Mouse (Mus musculus) embryo, embryonic 10.5 days (tissue): Measurements from ENCODE around the gene Iqsec1.
A peak's percentile ranks its signal among the peaks of the same experiment; 100 is the strongest.

ENCODE experiments used
- DNase-seq: peaks from one replicate; pipeline ENCODE4 v3.0.0-alpha.2; 2015; ENCODE audit warnings: low spot score

Gene Iqsec1

GRCm38 (mm10) chr6:90725526-90725925, 263.0 kb downstream of the Iqsec1 start:
- DNase-seq: peak; percentile 31

- DNase-seq: no peak
Observed at GRCm38 (mm10) chr6:90722993-90723392, 265.5 kb downstream of the Iqsec1 start.

GRCm38 (mm10) chr6:90720996-90721746, 267.3 kb downstream of the Iqsec1 start:
- DNase-seq: no peak

- no peak for DNase-seq
Observed at GRCm38 (mm10) chr6:90720201-90720600, 268.3 kb downstream of the Iqsec1 start.

DNA sequence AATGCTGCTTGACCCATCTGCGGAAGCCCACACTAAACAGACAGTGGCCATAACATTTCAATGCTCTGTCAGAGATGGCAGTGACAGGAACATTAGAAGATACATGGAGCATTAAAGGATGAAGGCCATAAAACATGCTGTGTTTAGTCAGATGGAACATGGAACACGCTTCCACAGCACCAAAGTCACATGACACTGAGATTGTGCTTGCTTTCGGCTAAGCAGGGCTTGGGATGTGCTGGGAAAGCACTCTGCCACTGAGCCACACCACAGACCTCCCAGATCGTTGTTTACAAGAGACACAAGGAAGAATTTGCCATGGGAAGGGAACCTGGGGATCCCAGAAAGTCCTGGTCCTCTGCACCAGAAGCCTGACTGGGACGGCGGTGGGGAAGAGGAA, 269.1 kb downstream of the Iqsec1 start:
- no peak for DNase-seq

- DNase-seq: no peak
Observed at GRCm38 (mm10) chr6:90718477-90718876, 270.0 kb downstream of the Iqsec1 start.

DNA sequence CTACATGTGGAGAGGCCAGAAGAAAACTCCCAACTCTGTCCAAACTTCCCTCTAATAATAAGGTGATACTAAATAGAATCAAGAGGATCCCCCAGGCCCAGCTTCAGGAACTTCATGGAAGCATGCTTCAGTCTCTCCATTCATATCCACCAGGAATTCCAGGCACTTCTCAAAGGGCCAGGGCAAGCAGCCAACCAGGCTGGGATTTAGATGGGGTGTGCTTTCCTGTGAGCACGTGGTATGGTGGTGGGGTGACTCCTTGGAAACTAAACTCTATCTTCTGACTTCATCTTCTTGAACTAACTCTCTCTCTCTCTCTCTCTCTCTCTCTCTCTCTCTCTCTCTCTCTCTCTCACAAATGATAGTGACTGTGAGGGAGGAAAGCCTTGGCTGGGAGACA, 270.8 kb downstream of the Iqsec1 start:
- DNase-seq: no peak

- no peak for DNase-seq
Observed at GRCm38 (mm10) chr6:90716853-90717252, 271.6 kb downstream of the Iqsec1 start.

GRCm38 (mm10) chr6:90716066-90716704, 272.3 kb downstream of the Iqsec1 start:
- peak; percentile 92 for DNase-seq

DNA sequence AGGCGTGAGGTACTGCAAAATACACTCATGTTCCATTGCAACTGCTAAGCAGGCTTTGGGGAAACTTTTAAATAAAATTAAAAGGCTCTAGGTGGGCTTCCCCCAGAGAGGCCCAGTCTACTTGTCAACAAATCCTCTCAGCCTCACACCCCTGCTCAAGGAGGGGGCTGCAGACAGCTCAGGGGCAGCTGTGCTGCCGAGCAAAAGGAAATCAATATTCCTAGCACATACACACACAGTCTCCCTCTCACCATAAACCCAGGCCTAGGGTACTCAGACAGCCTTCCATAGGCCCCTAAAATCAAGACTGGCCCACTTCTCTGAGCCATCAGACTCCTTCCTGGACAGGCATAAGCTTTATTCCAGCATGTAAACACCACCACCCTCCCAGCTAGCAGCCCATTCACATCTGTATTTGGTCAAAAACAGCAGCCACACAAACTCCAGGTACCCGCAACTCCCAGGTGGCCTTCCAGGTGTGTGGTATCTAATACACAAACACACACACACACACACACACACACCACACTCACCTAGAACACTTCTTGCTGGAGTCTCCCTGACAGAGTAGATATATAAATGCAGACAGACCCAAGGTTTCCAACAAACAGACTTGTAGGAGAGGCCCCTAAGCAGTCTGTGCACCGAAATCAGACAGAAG, 273.1 kb downstream of the Iqsec1 start:
- DNase-seq: no peak

GRCm38 (mm10) chr6:90713650-90714049, 274.8 kb downstream of the Iqsec1 start:
- no peak for DNase-seq

GRCm38 (mm10) chr6:90712486-90713480, 275.7 kb downstream of the Iqsec1 start:
- DNase-seq: no peak

DNA sequence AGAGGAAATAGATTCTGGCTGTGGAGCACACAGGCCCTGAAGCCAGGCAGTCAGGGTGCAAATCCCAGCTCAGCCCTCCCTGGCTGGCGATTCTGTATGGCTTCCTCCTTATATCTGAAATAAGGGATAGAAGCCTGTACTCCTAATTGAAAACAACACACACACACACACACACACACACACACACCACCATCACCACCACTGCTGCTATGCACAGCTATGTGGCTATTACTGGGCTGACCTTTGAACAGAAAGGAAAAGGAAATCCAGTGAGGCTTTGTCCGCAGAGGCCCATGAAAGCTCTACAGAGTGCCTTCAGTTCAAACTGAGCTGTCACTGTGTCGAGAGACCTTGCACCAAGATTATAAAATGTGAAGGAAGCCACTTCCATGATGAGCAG, 276.4 kb downstream of the Iqsec1 start:
- DNase-seq: no peak

- DNase-seq: peak; percentile 42
Observed at GRCm38 (mm10) chr6:90711476-90712035, 276.9 kb downstream of the Iqsec1 start.

GRCm38 (mm10) chr6:90710778-90711177, 277.7 kb downstream of the Iqsec1 start:
- no peak for DNase-seq

DNA sequence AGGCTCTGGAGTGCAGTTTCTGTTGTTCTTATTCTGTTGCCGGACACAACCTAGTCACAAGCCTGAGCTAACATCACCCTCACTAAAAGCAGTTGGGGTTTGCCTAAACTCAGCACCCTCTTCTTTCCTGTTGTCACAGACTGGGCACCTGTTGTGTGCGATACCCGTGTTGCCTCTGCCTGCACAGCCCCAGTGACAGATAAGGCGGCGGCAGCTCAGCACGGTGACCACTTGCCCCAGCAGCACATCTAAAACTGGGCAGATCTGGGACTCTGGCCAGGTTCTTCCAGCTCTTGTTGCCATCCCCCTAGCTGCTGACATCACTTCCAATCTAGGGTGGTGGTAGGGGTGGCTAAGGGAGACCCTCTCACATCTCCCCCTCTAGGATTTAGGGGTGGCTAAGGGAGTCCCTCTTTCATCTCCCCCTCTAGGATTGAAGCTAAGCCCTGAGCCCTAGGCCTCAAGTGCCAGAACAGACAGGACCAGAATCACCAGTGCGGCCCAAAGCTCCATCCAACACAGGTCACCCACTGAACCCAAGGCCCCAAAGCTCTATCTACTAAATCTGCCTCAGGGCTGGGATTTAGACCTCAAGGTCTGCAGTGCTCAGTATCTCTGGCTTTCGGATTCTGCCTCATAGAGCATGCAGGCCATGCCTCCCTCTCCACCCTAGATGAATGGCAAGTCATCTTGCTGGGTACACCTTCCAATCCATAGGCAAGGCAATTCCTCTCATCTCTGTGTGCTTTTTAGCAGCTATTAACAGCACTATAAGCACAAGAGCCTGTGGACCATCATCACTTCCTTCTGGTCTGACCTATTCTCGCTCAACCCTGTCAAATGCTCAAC, 278.3 kb downstream of the Iqsec1 start:
- no peak for DNase-seq

DNA sequence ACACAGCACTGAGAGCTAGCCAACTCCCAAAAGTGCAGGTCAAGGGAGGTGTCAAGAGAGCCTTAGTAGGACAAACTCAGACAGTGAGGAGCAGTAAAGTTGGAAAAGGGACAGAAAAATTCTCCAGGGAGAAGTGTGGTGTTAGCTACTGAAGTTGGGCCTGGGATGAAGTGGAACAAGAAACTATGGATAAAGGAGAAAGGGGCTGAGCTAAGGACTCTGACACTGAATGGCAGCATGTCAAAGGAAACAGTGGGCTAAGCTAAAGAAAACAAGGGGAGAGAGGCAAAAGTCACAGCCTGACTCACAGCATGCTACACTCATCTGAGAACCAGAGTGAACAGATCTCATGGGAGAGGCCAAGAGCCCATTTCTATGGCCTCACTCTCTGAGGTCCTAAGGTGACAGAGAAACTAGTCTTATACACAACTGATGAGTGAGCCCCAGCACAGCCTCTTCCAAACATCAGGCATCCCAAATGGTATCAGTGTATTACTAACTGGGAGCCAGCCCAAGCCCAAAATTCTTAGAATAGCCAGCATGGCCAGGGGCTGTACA, 280.3 kb downstream of the Iqsec1 start:
- DNase-seq: no peak

DNA sequence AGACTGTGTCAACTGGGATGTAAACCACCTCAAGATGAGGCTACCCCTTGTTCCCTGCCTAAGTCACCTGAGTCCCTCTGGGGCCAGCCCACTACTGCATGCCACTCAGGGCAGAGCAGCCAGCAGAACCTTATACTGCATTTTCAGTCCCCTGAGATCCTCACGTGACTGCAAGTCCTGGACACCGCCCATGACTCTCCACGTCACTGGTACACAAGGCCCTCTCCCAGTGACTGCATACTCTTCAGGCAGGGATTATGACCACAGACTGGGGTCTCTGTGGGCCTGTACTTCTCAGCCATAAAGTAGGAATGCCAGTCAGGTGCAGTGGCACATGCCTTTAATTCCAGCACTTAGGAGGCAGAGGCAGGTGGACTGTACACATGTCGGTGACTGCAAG, 281.3 kb downstream of the Iqsec1 start:
- no peak for DNase-seq

GRCm38 (mm10) chr6:90706490-90706889, 282.0 kb downstream of the Iqsec1 start:
- no peak for DNase-seq

DNA sequence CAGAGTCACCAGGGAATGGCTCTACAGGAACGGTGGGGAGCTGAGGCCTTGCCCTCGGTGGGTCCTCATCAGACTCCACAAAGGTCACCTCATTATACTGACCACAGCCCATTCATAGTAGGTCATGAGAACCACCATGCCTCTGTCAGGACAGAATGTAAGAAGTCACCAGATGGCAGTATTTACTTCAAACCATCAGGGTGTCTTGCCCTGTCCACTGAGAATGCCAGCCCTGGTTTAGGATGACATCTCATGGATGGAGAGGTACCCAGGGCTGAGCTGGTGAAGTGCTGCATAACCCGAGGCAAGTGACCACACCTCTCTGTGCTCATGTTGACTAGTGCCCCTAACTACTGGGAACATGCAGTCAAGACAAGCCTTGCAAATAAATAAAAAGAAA, 282.7 kb downstream of the Iqsec1 start:
- no peak for DNase-seq
